Mouse (Mus musculus) cerebellum, adult 2 months (tissue): ENCODE results near the gene Uck2.

Experiments
- CTCF ChIP-seq: fragments of 200-500 bp; IDR thresholded peaks from 2 replicates; pipeline ENCODE4 v1.5.1; 2011; ENCODE audit warnings: low read depth, mild to moderate bottlenecking, control low read depth, low read length, moderate library complexity, borderline replicate concordance; ENCODE audit not compliant: insufficient read depth
- POLR2A ChIP-seq: fragments of 200-500 bp; IDR thresholded peaks from 2 replicates; pipeline ENCODE4 v1.6.1; 2011; ENCODE audit warnings: low read length, control low read depth, borderline replicate concordance; ENCODE audit not compliant: insufficient read depth

- TF ChIP-seq CTCF (no peak), POLR2A (no peak)
Measured at GRCm38 (mm10) chr1:167282112-167282511, 3.0 kb downstream of the Uck2 start.
